Mouse (Mus musculus) liver, embryonic 13.5 days (tissue): ENCODE measurements around the gene Hras. TPM values are rescaled to one million over a fixed set of nuclear protein-coding genes. Genes with fewer than 3 reads are reported as not detected.

Experiments used
- ATAC-seq: fragments of 200-750 bp; cut with Nextera tagmentation; 2 replicates; pipeline ENCODE4 v1.8.0; 2017; ENCODE audit warnings: low read depth, mild to moderate bottlenecking, moderate number of reproducible peaks, moderate library complexity
- DNase-seq: peaks from one replicate; pipeline ENCODE4 v3.0.0; 2022
- H3K27ac ChIP-seq: fragments of 300-500 bp; sonication (generic); 2 replicates; pipeline ENCODE4 v1.5.1; 2015; ENCODE audit warnings: moderate library complexity, mild to moderate bottlenecking, inconsistent platforms
- H3K27me3 ChIP-seq: fragments of 300-500 bp; sonication (generic); 2 replicates; pipeline ENCODE4 v1.6.1; 2015; ENCODE audit warnings: mild to moderate bottlenecking, inconsistent platforms
- H3K36me3 ChIP-seq: fragments of 300-500 bp; sonication (generic); 2 replicates; pipeline ENCODE4 v1.6.1; 2015; ENCODE audit warnings: mild to moderate bottlenecking, inconsistent platforms
- H3K4me1 ChIP-seq: fragments of 300-500 bp; sonication (generic); replicated peaks from 2 replicates; pipeline ENCODE4 v1.6.1; 2015; ENCODE audit warnings: inconsistent platforms
- H3K4me2 ChIP-seq: fragments of 300-500 bp; sonication (generic); 2 replicates; pipeline ENCODE4 v1.6.1; 2015; ENCODE audit warnings: inconsistent platforms, mild to moderate bottlenecking, moderate library complexity
- H3K4me3 ChIP-seq: fragments of 300-500 bp; sonication (generic); replicated peaks from 2 replicates; pipeline ENCODE4 v1.5.1; 2015; ENCODE audit warnings: mild to moderate bottlenecking, inconsistent platforms
- H3K9ac ChIP-seq: fragments of 300-500 bp; sonication (generic); 2 replicates; pipeline ENCODE4 v1.6.1; 2015; ENCODE audit warnings: mild to moderate bottlenecking, inconsistent platforms
- H3K9me3 ChIP-seq: fragments of 300-500 bp; sonication (generic); replicated peaks from 2 replicates; pipeline ENCODE4 v1.6.1; 2016; ENCODE audit warnings: inconsistent platforms
- WGBS: fragments of 180-500 bp; shearing (Covaris S2); methylation state at CpG from one replicate; pipeline ENCODE4 v1.1.7; 2015; ENCODE audit not compliant: insufficient replicate concordance; 5-methylcytosine and 5-hydroxymethylcytosine counted together
- polyA plus RNA-seq: library from polyadenylated mRNA; unstranded; fragments of >200 nt; fragmentation: Nextera tagmentation; extraction: Ambion mirVana; gene quantifications from 2 replicates; pipeline ENCODE4 v1.2.1, GENCODE M21; 2015

The Hras gene
- polyA plus RNA-seq, 1 experiment from 2014 or later, result 104 TPM

- Histone ChIP-seq H3K4me2 (peak overlapping the region; percentile 99), H3K27me3 (no peaks in the 10 kb centered on the region), H3K4me1 (peaks cover 89% of the 10 kb centered on the region), H3K9ac (peak overlapping the region; percentile 88), H3K27ac (peak overlapping the region; percentile 94), H3K36me3 (peaks cover 28% of the 10 kb centered on the region), H3K4me3 (peak overlapping the region; percentile 89), H3K9me3 (no peaks in the 10 kb centered on the region)
- DNase-seq, result peak; percentile 93
- WGBS, result under 1% methylated on average over 28 of the region's 28 CpGs
- ATAC-seq, result peak; percentile 7; the same call in 1 of the 2 replicates
These were observed 1.0 kb upstream of the Hras start for GRCm38 (mm10) chr7:141194830-141195229.

DNA sequence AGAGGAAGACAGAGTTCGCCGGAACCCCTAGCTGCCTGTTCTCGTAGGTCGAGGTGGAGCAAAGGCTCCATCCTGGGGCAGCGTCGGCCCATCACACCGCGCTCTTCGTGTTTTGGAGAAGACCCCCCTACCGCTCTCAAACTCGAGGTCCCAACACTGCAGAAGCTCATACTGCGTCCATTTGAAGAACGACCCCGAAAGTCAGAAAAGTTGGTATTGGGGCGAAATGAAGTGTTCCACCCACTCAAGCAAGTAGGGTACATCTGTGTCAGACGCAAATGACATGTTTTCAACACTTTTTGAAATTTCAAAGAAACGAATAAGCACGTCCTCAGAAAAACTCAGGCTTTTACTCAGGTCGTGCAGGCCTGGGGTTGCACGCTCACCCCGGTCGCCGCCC is 604 bp upstream of the Hras start:
- Histone ChIP-seq H3K9me3 (no peaks in the 10 kb centered on the region), H3K4me2 (peak overlapping the region; percentile 99), H3K27me3 (no peaks in the 10 kb centered on the region), H3K4me1 (peaks cover 85% of the 10 kb centered on the region), H3K27ac (peak overlapping the region; percentile 94), H3K4me3 (peak overlapping the region; percentile 89), H3K9ac (peak overlapping the region; percentile 88), H3K36me3 (peaks cover 32% of the 10 kb centered on the region)
- ATAC-seq (no peak), DNase-seq (no peak)
- under 1% methylated on average over 23 of the region's 23 CpGs for WGBS

DNA sequence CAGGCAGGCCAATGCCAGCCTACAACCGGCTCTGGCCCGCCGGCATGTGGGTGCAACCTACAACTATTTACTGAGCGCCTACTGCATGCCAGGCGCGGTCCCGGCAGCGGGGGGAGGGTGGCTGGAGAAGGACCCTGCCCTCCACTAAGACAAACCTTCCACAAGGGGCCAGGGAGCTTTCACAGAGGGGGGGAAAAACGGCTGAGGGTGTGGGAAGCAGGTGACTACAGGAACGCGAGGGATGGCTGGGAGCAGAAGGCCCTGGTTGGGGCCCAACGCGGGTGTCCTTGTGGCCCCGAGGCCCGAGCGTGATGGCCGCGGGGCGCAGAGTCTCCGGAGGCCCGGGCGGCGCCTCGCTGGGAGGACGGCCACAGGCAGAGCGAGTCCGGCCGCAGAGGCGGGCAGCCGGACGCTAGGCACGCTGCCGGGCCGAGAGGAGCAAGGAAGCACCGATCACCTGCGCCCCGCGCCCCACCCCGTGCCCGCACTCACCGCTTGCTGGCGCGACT is 403 bp downstream of the Hras start:
- under 1% methylated on average over 36 of the region's 43 CpGs for WGBS
- Histone ChIP-seq H3K9me3 (no peaks in the 10 kb centered on the region), H3K4me1 (peaks cover 75% of the 10 kb centered on the region), H3K4me3 (peak overlapping the region; percentile 89), H3K4me2 (peak overlapping the region; percentile 97), H3K36me3 (peaks cover 36% of the 10 kb centered on the region), H3K9ac (peak overlapping the region; percentile 99), H3K27me3 (no peaks in the 10 kb centered on the region), H3K27ac (peak overlapping the region; percentile 92)
- no peak for DNase-seq
- ATAC-seq, result no peak; the same call in 1 of the 2 replicates

- H3K4me3 ChIP-seq, result peak overlapping the region; percentile 89
- WGBS, result 25% methylated on average over 12 of the region's 12 CpGs
- peak overlapping the region; percentile 92 for H3K27ac ChIP-seq
- no peaks in the 10 kb centered on the region for H3K9me3 ChIP-seq
- no peak for ATAC-seq
- peaks cover 70% of the 10 kb centered on the region for H3K4me1 ChIP-seq
- H3K36me3 ChIP-seq, result peaks cover 36% of the 10 kb centered on the region
- H3K9ac ChIP-seq, result peak overlapping the region; percentile 99
- no peak for DNase-seq
- H3K4me2 ChIP-seq, result peak overlapping the region; percentile 97
- H3K27me3 ChIP-seq, result no peaks in the 10 kb centered on the region
These were observed 943 bp downstream of the Hras start for GRCm38 (mm10) chr7:141192776-141193347.

GRCm38 (mm10) chr7:141191796-141192685 is 1.8 kb downstream of the Hras start:
- peak overlapping the region; percentile 89 for H3K4me3 ChIP-seq
- no peaks in the 10 kb centered on the region for H3K27me3 ChIP-seq
- H3K27ac ChIP-seq, result peak overlapping the region; percentile 92
- H3K4me1 ChIP-seq, result peaks cover 61% of the 10 kb centered on the region
- no peaks in the 10 kb centered on the region for H3K9me3 ChIP-seq
- peaks cover 36% of the 10 kb centered on the region for H3K36me3 ChIP-seq
- ATAC-seq (no peak), DNase-seq (no peak)
- H3K9ac ChIP-seq, result peak overlapping the region; percentile 99
- peak overlapping the region; percentile 97 for H3K4me2 ChIP-seq
- 89% methylated on average over 24 of the region's 24 CpGs for WGBS

DNA sequence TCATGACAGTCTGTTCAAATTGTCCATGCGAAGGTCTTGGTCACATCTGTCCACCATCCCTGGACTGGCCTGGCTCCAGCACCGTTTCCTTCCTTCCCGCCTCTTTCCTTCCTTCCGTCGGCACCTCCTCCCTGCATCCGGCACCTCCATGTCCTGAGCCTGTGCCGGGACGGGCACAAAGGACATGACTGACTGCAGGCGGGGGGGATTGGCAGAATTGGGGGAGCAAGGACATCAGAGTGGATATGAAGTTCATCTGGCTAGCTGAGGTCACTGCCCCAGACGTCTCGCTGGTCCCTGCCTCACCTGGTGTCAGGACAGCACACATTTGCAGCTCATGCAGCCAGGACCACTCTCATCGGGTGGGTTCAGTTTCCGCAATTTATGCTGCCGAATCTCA is 2.8 kb downstream of the Hras start:
- H3K4me3 ChIP-seq, result no peak overlapping the region
- no peaks in the 10 kb centered on the region for H3K9me3 ChIP-seq
- DNase-seq (no peak), ATAC-seq (no peak)
- 89% methylated on average over 14 of the region's 14 CpGs for WGBS
- no peak overlapping the region for H3K4me2 ChIP-seq
- H3K27me3 ChIP-seq, result no peaks in the 10 kb centered on the region
- peaks cover 36% of the 10 kb centered on the region for H3K36me3 ChIP-seq
- H3K27ac ChIP-seq, result no peak overlapping the region
- H3K9ac ChIP-seq, result no peak overlapping the region
- H3K4me1 ChIP-seq, result peaks cover 51% of the 10 kb centered on the region

DNA sequence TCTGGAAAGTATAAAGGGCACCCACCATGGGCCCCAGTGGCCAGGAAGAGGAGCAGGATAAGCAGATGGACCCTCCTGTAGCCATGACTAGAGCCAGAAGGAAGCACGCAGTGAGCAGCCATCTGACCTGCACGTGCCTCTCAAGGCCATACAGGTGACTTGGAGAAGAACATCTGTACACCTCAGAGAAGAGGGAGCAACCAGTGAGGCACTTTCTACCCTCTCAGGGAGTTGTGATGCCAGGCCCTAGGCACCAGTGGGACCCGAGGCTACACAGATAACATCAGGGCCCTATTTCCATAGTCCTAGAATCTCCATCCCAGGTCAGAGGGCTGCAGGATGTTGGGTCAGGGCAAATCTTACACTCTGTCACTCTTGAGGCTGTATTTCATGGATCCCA is 3.6 kb downstream of the Hras start:
- no peak overlapping the region for H3K4me3 ChIP-seq
- H3K27ac ChIP-seq, result peak overlapping the region; percentile 53; the same call in 1 of the 2 replicates
- peaks cover 43% of the 10 kb centered on the region for H3K4me1 ChIP-seq
- WGBS, result 74% methylated on average over 3 of the region's 3 CpGs
- peaks cover 36% of the 10 kb centered on the region for H3K36me3 ChIP-seq
- no peak overlapping the region for H3K4me2 ChIP-seq
- H3K27me3 ChIP-seq, result no peaks in the 10 kb centered on the region
- DNase-seq, result no peak
- no peak overlapping the region for H3K9ac ChIP-seq
- no peak for ATAC-seq
- H3K9me3 ChIP-seq, result no peaks in the 10 kb centered on the region

GRCm38 (mm10) chr7:141188733-141189132 is 5.1 kb downstream of the Hras start:
- 88% methylated on average over 3 of the region's 3 CpGs for WGBS
- Histone ChIP-seq H3K27me3 (no peaks in the 10 kb centered on the region), H3K36me3 (peaks cover 36% of the 10 kb centered on the region), H3K4me3 (no peak overlapping the region), H3K9me3 (no peaks in the 10 kb centered on the region), H3K27ac (0 out of 2 replicates have a peak overlapping the region, but pooled peaks have one; percentile 4), H3K4me2 (no peak overlapping the region), H3K9ac (no peak overlapping the region), H3K4me1 (peaks cover 33% of the 10 kb centered on the region)
- DNase-seq, result no peak
- ATAC-seq, result no peak

GRCm38 (mm10) chr7:141188194-141188593 is 5.6 kb downstream of the Hras start:
- ATAC-seq (no peak), DNase-seq (no peak)
- no peak overlapping the region for H3K4me3 ChIP-seq
- H3K36me3 ChIP-seq, result peaks cover 36% of the 10 kb centered on the region
- no peak overlapping the region for H3K9ac ChIP-seq
- no peaks in the 10 kb centered on the region for H3K27me3 ChIP-seq
- no peaks in the 10 kb centered on the region for H3K9me3 ChIP-seq
- WGBS, result 69% methylated on average over 3 of the region's 3 CpGs
- no peak overlapping the region for H3K4me2 ChIP-seq
- peaks cover 32% of the 10 kb centered on the region for H3K4me1 ChIP-seq
- H3K27ac ChIP-seq, result 0 out of 2 replicates have a peak overlapping the region, but pooled peaks have one; percentile 4

- H3K4me2 ChIP-seq, result no peak overlapping the region
These were observed 17.6 kb downstream of the Hras start for GRCm38 (mm10) chr7:141176173-141176572.

DNA sequence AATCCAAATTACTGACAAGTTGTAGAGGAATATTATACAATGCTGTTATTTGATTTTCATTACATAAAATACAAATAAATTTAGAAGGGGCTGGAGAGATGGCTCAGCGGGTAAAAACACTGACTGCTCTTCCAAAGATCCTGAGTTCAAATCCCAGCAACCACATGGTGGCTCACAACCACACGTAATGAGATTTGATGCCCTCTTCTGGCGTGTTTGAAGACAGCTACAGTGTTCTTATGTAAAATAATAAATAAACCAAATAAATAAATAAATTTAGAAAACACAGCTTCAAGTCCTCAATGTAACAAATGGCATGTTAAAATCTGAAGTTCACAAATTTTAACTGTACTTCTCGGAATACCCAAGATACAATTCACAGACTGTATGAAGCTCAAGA is 18.7 kb downstream of the Hras start:
- H3K4me1 ChIP-seq, result peaks cover 34% of the 10 kb centered on the region
- no peaks in the 10 kb centered on the region for H3K9me3 ChIP-seq
- WGBS, result 73% methylated on average over 4 of the region's 4 CpGs
- H3K27ac ChIP-seq, result no peak overlapping the region
- no peak overlapping the region for H3K4me3 ChIP-seq
- DNase-seq (no peak), ATAC-seq (no peak)
- no peak overlapping the region for H3K9ac ChIP-seq
- H3K4me2 ChIP-seq, result no peak overlapping the region
- no peaks in the 10 kb centered on the region for H3K36me3 ChIP-seq
- H3K27me3 ChIP-seq, result peaks cover 3% of the 10 kb centered on the region; the same call in 1 of the 2 replicates

More at GRCm38 (mm10) chr7:141176173-141176572, 17.6 kb downstream of the Hras start:
- H3K9ac ChIP-seq, result no peak overlapping the region
- 1% methylated on average over 8 of the region's 8 CpGs for WGBS
- no peak overlapping the region for H3K27ac ChIP-seq
- peak; percentile 76 for DNase-seq
- H3K9me3 ChIP-seq, result no peaks in the 10 kb centered on the region
- peaks cover 23% of the 10 kb centered on the region for H3K4me1 ChIP-seq
- H3K4me3 ChIP-seq, result no peak overlapping the region
- peaks cover 3% of the 10 kb centered on the region; the same call in 1 of the 2 replicates for H3K27me3 ChIP-seq
- H3K36me3 ChIP-seq, result no peaks in the 10 kb centered on the region
- no peak for ATAC-seq
